In genomic region chr13:96742871-96743270, GRCm38 (mm10) we compare ENCODE assay signal across 19 mouse cellular contexts. TPM values are rescaled to one million over a fixed set of nuclear protein-coding genes. Genes with fewer than 3 reads are reported as not detected.
A peak's percentile ranks its signal among the peaks of the same experiment; 100 is the strongest.
DNase-seq lines count a peak whose midpoint lies in the region; ATAC-seq and TF ChIP-seq lines count a peak whose summit lies in the region.
"Had no signal": no experiment of that assay in that cellular context is flagged by ENCODE, and none has a peak within 500 bp of the region (broad histone marks: within the 10 kb centered on the region; RNA-seq: fewer than 3 reads in every experiment).

No protein-coding gene starts in this region.

- H3K4me3 ChIP-seq in layer of hippocampus, adult 2 months: no peak overlapping the region
- H3K4me3 ChIP-seq: heart, embryonic 12.5 days; limb, embryonic 15.5 days; neural tube, embryonic 12.5 days had no signal

- ATAC-seq in megakaryocyte progenitor cell, adult 5-6 weeks (replicated peaks; ENCODE audit: poor library complexity): peak; percentile 92
- ATAC-seq: forebrain, embryonic 14.5 days; midbrain, embryonic 16.5 days had no signal

- H3K27ac ChIP-seq in layer of hippocampus, adult 2 months: peak overlapping the region; percentile 61; the same call in 1 of the 2 replicates
- H3K27ac ChIP-seq: limb, embryonic 15.5 days; neural tube, embryonic 12.5 days had no signal

- TF ChIP-seq CTCF in layer of hippocampus, adult 2 months (conservative IDR thresholded peaks at IDR 0.05): no peak

- peak in 1 of 2 experiments; percentile 37 for DNase-seq in layer of hippocampus, adult 2 months (ENCODE audit: low spot score in 2 of 2)
- no peak for DNase-seq in layer of hippocampus, postnatal 25 days (ENCODE audit: extremely low spot score in 1 of 2, low spot score in 1 of 2)
- peak; percentile 41 for DNase-seq in adrenal gland, postnatal 10 days
- peak; percentile 25 for DNase-seq in layer of hippocampus, adult 9-10 months (ENCODE audit: low spot score)
- DNase-seq in ovary, postnatal 36 days (ENCODE audit: low spot score): no peak
- no peak for DNase-seq in cerebellum, adult 8-10 months
- no peak for DNase-seq in spleen, postnatal 36 days (ENCODE audit: low spot score in 2 of 2)
- DNase-seq: cerebellum, adult 9-10 months; kidney, adult 2 months; kidney, postnatal 25 days; lung, postnatal 4 days had no signal

RNA-seq across cellular contexts. Expression of gene Ankrd31, which starts 5.2 kb away (rescaled TPM):
- total RNA-seq in layer of hippocampus, adult 2 months (2021): under 1 TPM; 0.46 to 0.47 TPM
- under 1 TPM; 0.22 to 0.77 TPM for total RNA-seq in layer of hippocampus, postnatal 25 days (2021)
- total RNA-seq in adrenal gland, postnatal 10 days (2021): not detected
- total RNA-seq in megakaryocyte progenitor cell, adult 5-6 weeks (2015): not detected in 2 replicates
- total RNA-seq in megakaryocyte progenitor cell, adult 5-6 weeks (2017): not detected in 2 replicates
- total RNA-seq: gastrocnemius, adult 8-10 months; hematopoietic stem cell, adult 5-6 weeks had no signal

Comparison
In these comparisons a context has a peak if more than half of its experiments do, and no peak if none do; other contexts are left out.
1. DNase-seq: peak in adrenal gland, postnatal 10 days (single experiment) and layer of hippocampus, adult 9-10 months (single experiment); none in layer of hippocampus, postnatal 25 days (0 of 2), ovary, postnatal 36 days (single experiment), cerebellum, adult 8-10 months (single experiment) and spleen, postnatal 36 days (0 of 2).